Mouse (Mus musculus) heart, embryonic 10.5 days (tissue): ENCODE results near the gene Aqp3. TPM values are rescaled to one million over a fixed set of nuclear protein-coding genes. Genes with fewer than 3 reads are reported as not detected.
A peak's percentile ranks its signal among the peaks of the same experiment; 100 is the strongest.
"Not testable (repeated sequence)": the region's sequence is repeated elsewhere in the genome, so short reads cannot be mapped to it uniquely, and the experiment has no call there.

Experiments
- DNase-seq: peaks from one replicate; pipeline ENCODE4 v3.0.0-alpha.2; 2017; ENCODE audit warnings: low spot score
- H3K27ac ChIP-seq: fragments of 300-500 bp; sonication (generic); 2 replicates; pipeline ENCODE4 v1.5.1; 2016; ENCODE audit warnings: mild to moderate bottlenecking
- H3K27me3 ChIP-seq: fragments of 300-500 bp; sonication (generic); 2 replicates; pipeline ENCODE4 v1.6.1; 2016; ENCODE audit warnings: mild to moderate bottlenecking; ENCODE audit not compliant: poor library complexity, insufficient read depth, severe bottlenecking
- H3K36me3 ChIP-seq: fragments of 300-500 bp; sonication (generic); 2 replicates; pipeline ENCODE4 v1.6.1; 2016; ENCODE audit warnings: mild to moderate bottlenecking, moderate library complexity
- H3K4me1 ChIP-seq: fragments of 300-500 bp; sonication (generic); 2 replicates; pipeline ENCODE4 v1.6.1; 2016; ENCODE audit warnings: mild to moderate bottlenecking
- H3K4me3 ChIP-seq: fragments of 300-500 bp; sonication (generic); 2 replicates; pipeline ENCODE4 v1.5.1; 2016; ENCODE audit warnings: mild to moderate bottlenecking, moderate library complexity
- H3K9me3 ChIP-seq: fragments of 300-500 bp; sonication (generic); 2 replicates; pipeline ENCODE4 v1.6.1; 2016; ENCODE audit warnings: mild to moderate bottlenecking, moderate library complexity
- WGBS: fragments of 180-500 bp; shearing (Covaris S2); methylation state at CpG from one replicate; pipeline ENCODE4 v1.1.7; 2016; 5-methylcytosine and 5-hydroxymethylcytosine counted together
- polyA plus RNA-seq: library from polyadenylated mRNA; unstranded; fragments of >200 nt; fragmentation: Nextera tagmentation; extraction: Ambion mirVana; gene quantifications from 2 replicates; pipeline ENCODE4 v1.2.1, GENCODE M21; 2016

Aqp3 gene
- polyA plus RNA-seq, 1 experiment from 2014 or later: 10.6 TPM

- WGBS: 58% methylated on average over 5 of the region's 5 CpGs
- DNase-seq: peak; percentile 86
- Histone ChIP-seq H3K27ac (peak overlapping the region; percentile 72; the same call in 1 of the 2 replicates), H3K9me3 (no peaks in the 10 kb centered on the region), H3K4me1 (peaks cover 32% of the 10 kb centered on the region), H3K27me3 (peaks cover 58% of the 10 kb centered on the region), H3K36me3 (no peaks in the 10 kb centered on the region), H3K4me3 (peak overlapping the region; percentile 66)
Measured at GRCm38 (mm10) chr4:41096794-41097193, 1.2 kb downstream of the Aqp3 start.

GRCm38 (mm10) chr4:41096169-41096568 is 1.8 kb downstream of the Aqp3 start:
- no peak for DNase-seq
- peaks cover 32% of the 10 kb centered on the region for H3K4me1 ChIP-seq
- H3K36me3 ChIP-seq: no peaks in the 10 kb centered on the region
- peak overlapping the region; percentile 66 for H3K4me3 ChIP-seq
- WGBS: 47% methylated on average over 8 of the region's 8 CpGs
- peak overlapping the region; percentile 1; the same call in 1 of the 2 replicates for H3K27ac ChIP-seq
- peaks cover 64% of the 10 kb centered on the region for H3K27me3 ChIP-seq
- H3K9me3 ChIP-seq: no peaks in the 10 kb centered on the region

GRCm38 (mm10) chr4:41094361-41094760 is 3.6 kb downstream of the Aqp3 start:
- H3K4me1 ChIP-seq: peaks cover 35% of the 10 kb centered on the region
- DNase-seq: no peak
- WGBS: 60% methylated on average over 9 of the region's 9 CpGs

GRCm38 (mm10) chr4:41092958-41093357 is 5.0 kb downstream of the Aqp3 start:
- Histone ChIP-seq H3K27ac (no peak overlapping the region), H3K4me1 (peaks cover 32% of the 10 kb centered on the region), H3K27me3 (peaks cover 47% of the 10 kb centered on the region), H3K4me3 (no peak overlapping the region), H3K9me3 (no peaks in the 10 kb centered on the region), H3K36me3 (no peaks in the 10 kb centered on the region)
- 70% methylated on average over 1 of the region's 1 CpGs for WGBS
- no peak for DNase-seq

More at GRCm38 (mm10) chr4:41094361-41094760, 3.6 kb downstream of the Aqp3 start:
- Histone ChIP-seq H3K4me3 (no peak overlapping the region), H3K9me3 (no peaks in the 10 kb centered on the region), H3K27me3 (peaks cover 60% of the 10 kb centered on the region), H3K36me3 (no peaks in the 10 kb centered on the region), H3K27ac (no peak overlapping the region)

- Histone ChIP-seq H3K4me1 (peaks cover 27% of the 10 kb centered on the region), H3K9me3 (no peaks in the 10 kb centered on the region), H3K27ac (no peak overlapping the region), H3K36me3 (no peaks in the 10 kb centered on the region), H3K4me3 (no peak overlapping the region), H3K27me3 (peaks cover 31% of the 10 kb centered on the region)
- DNase-seq: no peak
- 41% methylated on average over 3 of the region's 3 CpGs for WGBS
Measured at GRCm38 (mm10) chr4:41091391-41091790, 6.6 kb downstream of the Aqp3 start.

- Histone ChIP-seq H3K36me3 (no peaks in the 10 kb centered on the region), H3K4me1 (peaks cover 20% of the 10 kb centered on the region; the same call in 1 of the 2 replicates), H3K27ac (0 out of 2 replicates have a peak overlapping the region, but pooled peaks have one; percentile 22), H3K9me3 (no peaks in the 10 kb centered on the region), H3K4me3 (no peak overlapping the region), H3K27me3 (peaks cover 16% of the 10 kb centered on the region; the same call in 1 of the 2 replicates)
- WGBS: 77% methylated on average over 2 of the region's 2 CpGs
- DNase-seq: no peak
Measured at GRCm38 (mm10) chr4:41089705-41090104, 8.3 kb downstream of the Aqp3 start.

GRCm38 (mm10) chr4:41089189-41089588 is 8.8 kb downstream of the Aqp3 start:
- H3K4me3 ChIP-seq: no peak overlapping the region
- H3K27ac ChIP-seq: no peak overlapping the region
- H3K4me1 ChIP-seq: peaks cover 15% of the 10 kb centered on the region; the same call in 1 of the 2 replicates
- WGBS: 77% methylated on average over 4 of the region's 4 CpGs
- no peak for DNase-seq
- H3K9me3 ChIP-seq: no peaks in the 10 kb centered on the region
- peaks cover 14% of the 10 kb centered on the region; the same call in 1 of the 2 replicates for H3K27me3 ChIP-seq
- no peaks in the 10 kb centered on the region for H3K36me3 ChIP-seq

GRCm38 (mm10) chr4:41087459-41088298 is 10.3 kb downstream of the Aqp3 start:
- Histone ChIP-seq H3K4me1 (peaks cover 19% of the 10 kb centered on the region), H3K9me3 (no peaks in the 10 kb centered on the region), H3K4me3 (no peak overlapping the region), H3K36me3 (no peaks in the 10 kb centered on the region), H3K27ac (peak overlapping the region; percentile 39; the same call in 1 of the 2 replicates), H3K27me3 (peaks cover 8% of the 10 kb centered on the region; the same call in 1 of the 2 replicates)
- DNase-seq: peak; percentile 88
- 68% methylated on average over 16 of the region's 16 CpGs for WGBS

GRCm38 (mm10) chr4:41086947-41087346 is 11.0 kb downstream of the Aqp3 start:
- no peak for DNase-seq
- Histone ChIP-seq H3K27ac (peak overlapping the region; percentile 39; the same call in 1 of the 2 replicates), H3K36me3 (no peaks in the 10 kb centered on the region), H3K4me1 (peaks cover 20% of the 10 kb centered on the region), H3K9me3 (no peaks in the 10 kb centered on the region), H3K27me3 (peaks cover 8% of the 10 kb centered on the region; the same call in 1 of the 2 replicates), H3K4me3 (no peak overlapping the region)
- WGBS: 77% methylated on average over 9 of the region's 9 CpGs

GRCm38 (mm10) chr4:41084819-41085218 is 13.2 kb downstream of the Aqp3 start:
- 81% methylated on average over 4 of the region's 4 CpGs for WGBS
- H3K27me3 ChIP-seq: no peaks in the 10 kb centered on the region
- no peaks in the 10 kb centered on the region for H3K36me3 ChIP-seq
- peaks cover 17% of the 10 kb centered on the region for H3K4me1 ChIP-seq
- no peak for DNase-seq
- no peak overlapping the region for H3K27ac ChIP-seq
- no peaks in the 10 kb centered on the region for H3K9me3 ChIP-seq
- H3K4me3 ChIP-seq: no peak overlapping the region

- not testable (repeated sequence) for H3K27me3 ChIP-seq, DNase-seq, H3K9me3 ChIP-seq, H3K36me3 ChIP-seq, H3K4me3 ChIP-seq
- Histone ChIP-seq H3K4me1 (peaks cover 17% of the 10 kb centered on the region), H3K27ac (0 out of 2 replicates have a peak overlapping the region, but pooled peaks have one; percentile 8)
- 36% methylated on average over 4 of the region's 4 CpGs for WGBS
Measured at GRCm38 (mm10) chr4:41082803-41083202, 15.2 kb downstream of the Aqp3 start.

GRCm38 (mm10) chr4:41081733-41082132 is 16.2 kb downstream of the Aqp3 start:
- H3K4me1 ChIP-seq: peaks cover 12% of the 10 kb centered on the region; the same call in 1 of the 2 replicates
- H3K9me3 ChIP-seq: no peaks in the 10 kb centered on the region
- H3K27me3 ChIP-seq: no peaks in the 10 kb centered on the region
- no peak overlapping the region for H3K4me3 ChIP-seq
- no peak for DNase-seq
- no peaks in the 10 kb centered on the region for H3K36me3 ChIP-seq
- no peak overlapping the region for H3K27ac ChIP-seq
- WGBS: 84% methylated on average over 5 of the region's 5 CpGs

GRCm38 (mm10) chr4:41078726-41079125 is 19.3 kb downstream of the Aqp3 start:
- DNase-seq: no peak
- Histone ChIP-seq H3K9me3 (no peaks in the 10 kb centered on the region), H3K4me3 (no peak overlapping the region), H3K27ac (no peak overlapping the region), H3K27me3 (no peaks in the 10 kb centered on the region; the same call in 1 of the 2 replicates), H3K36me3 (no peaks in the 10 kb centered on the region), H3K4me1 (peaks cover 12% of the 10 kb centered on the region; the same call in 1 of the 2 replicates)
- WGBS: 41% methylated on average over 6 of the region's 6 CpGs
